Mouse (Mus musculus): ENCODE results near the gene Uqcc2. TPM values are rescaled to one million over a fixed set of nuclear protein-coding genes. Genes with fewer than 3 reads are reported as not detected.

Gene Uqcc2
- polyA plus RNA-seq, 1 experiment: 218 TPM

- no peaks in the 10 kb centered on the region for H3K27me3 ChIP-seq (replicated peaks; ENCODE audit: control insufficient read depth, insufficient read depth, low read length)
- TF ChIP-seq CTCF (conservative IDR thresholded peaks at IDR 0.05; ENCODE audit: insufficient read depth, insufficient read length, low read depth, low read length) (no peak), POLR2A (IDR thresholded peaks at IDR 0.05; ENCODE audit: low read depth, low read length) (no peak)
- H3K4me1 ChIP-seq (ENCODE audit: control insufficient read depth, insufficient read depth, low read length): no peaks in the 10 kb centered on the region
- H3K27ac ChIP-seq (ENCODE audit: insufficient read depth, low read depth, low read length): no peak overlapping the region
- no peak for DNase-seq
- H3K36me3 ChIP-seq (ENCODE audit: control insufficient read depth, insufficient read depth, low read length): no peaks in the 10 kb centered on the region
- WGBS: 71% methylated on average over 8 of the region's 8 CpGs
- H3K4me3 ChIP-seq (ENCODE audit: insufficient read depth, low read depth, low read length): no peak overlapping the region
These were observed 50.9 kb downstream of the Uqcc2 start for GRCm38 (mm10) chr17:27082796-27083195.

GRCm38 (mm10) chr17:27081868-27082267 is 51.8 kb downstream of the Uqcc2 start:
- DNase-seq: no peak
- no peaks in the 10 kb centered on the region for H3K4me1 ChIP-seq (ENCODE audit: control insufficient read depth, insufficient read depth, low read length)
- 70% methylated on average over 5 of the region's 5 CpGs for WGBS
- TF ChIP-seq CTCF (conservative IDR thresholded peaks at IDR 0.05; ENCODE audit: insufficient read depth, insufficient read length, low read depth, low read length) (no peak), POLR2A (IDR thresholded peaks at IDR 0.05; ENCODE audit: low read depth, low read length) (no peak)
- no peaks in the 10 kb centered on the region for H3K27me3 ChIP-seq (replicated peaks; ENCODE audit: control insufficient read depth, insufficient read depth, low read length)
- no peak overlapping the region for H3K27ac ChIP-seq (ENCODE audit: insufficient read depth, low read depth, low read length)
- H3K36me3 ChIP-seq (ENCODE audit: control insufficient read depth, insufficient read depth, low read length): no peaks in the 10 kb centered on the region
- no peak overlapping the region for H3K4me3 ChIP-seq (ENCODE audit: insufficient read depth, low read depth, low read length)

GRCm38 (mm10) chr17:27078499-27078898 is 55.2 kb downstream of the Uqcc2 start:
- Histone ChIP-seq H3K36me3 (ENCODE audit: control insufficient read depth, insufficient read depth, low read length) (no peaks in the 10 kb centered on the region), H3K4me3 (ENCODE audit: insufficient read depth, low read depth, low read length) (no peak overlapping the region), H3K27me3 (replicated peaks; ENCODE audit: control insufficient read depth, insufficient read depth, low read length) (no peaks in the 10 kb centered on the region), H3K27ac (ENCODE audit: insufficient read depth, low read depth, low read length) (no peak overlapping the region), H3K4me1 (ENCODE audit: control insufficient read depth, insufficient read depth, low read length) (no peaks in the 10 kb centered on the region)
- TF ChIP-seq POLR2A (IDR thresholded peaks at IDR 0.05; ENCODE audit: low read depth, low read length): no peak
- no peak for TF ChIP-seq CTCF (conservative IDR thresholded peaks at IDR 0.05; ENCODE audit: insufficient read depth, insufficient read length, low read depth, low read length)
- no peak for DNase-seq
- WGBS: 76% methylated on average over 6 of the region's 6 CpGs

- 85% methylated on average over 6 of the region's 6 CpGs for WGBS
- H3K4me1 ChIP-seq (ENCODE audit: control insufficient read depth, insufficient read depth, low read length): no peaks in the 10 kb centered on the region
- no peak overlapping the region for H3K4me3 ChIP-seq (ENCODE audit: insufficient read depth, low read depth, low read length)
- no peak for DNase-seq
- no peaks in the 10 kb centered on the region for H3K36me3 ChIP-seq (ENCODE audit: control insufficient read depth, insufficient read depth, low read length)
- H3K27me3 ChIP-seq (replicated peaks; ENCODE audit: control insufficient read depth, insufficient read depth, low read length): no peaks in the 10 kb centered on the region
- TF ChIP-seq CTCF (conservative IDR thresholded peaks at IDR 0.05; ENCODE audit: insufficient read depth, insufficient read length, low read depth, low read length) (0 out of 2 replicates have a peak, but pooled peaks have one; percentile 26), POLR2A (IDR thresholded peaks at IDR 0.05; ENCODE audit: low read depth, low read length) (no peak)
- H3K27ac ChIP-seq (ENCODE audit: insufficient read depth, low read depth, low read length): no peak overlapping the region
These were observed 55.8 kb downstream of the Uqcc2 start for GRCm38 (mm10) chr17:27077920-27078319.

- Histone ChIP-seq H3K27me3 (replicated peaks; ENCODE audit: control insufficient read depth, insufficient read depth, low read length) (no peaks in the 10 kb centered on the region), H3K36me3 (ENCODE audit: control insufficient read depth, insufficient read depth, low read length) (no peaks in the 10 kb centered on the region), H3K4me1 (ENCODE audit: control insufficient read depth, insufficient read depth, low read length) (no peaks in the 10 kb centered on the region), H3K4me3 (ENCODE audit: insufficient read depth, low read depth, low read length) (no peak overlapping the region), H3K27ac (ENCODE audit: insufficient read depth, low read depth, low read length) (no peak overlapping the region)
- 97% methylated on average over 7 of the region's 7 CpGs for WGBS
- DNase-seq: no peak
- no peak for TF ChIP-seq POLR2A (IDR thresholded peaks at IDR 0.05; ENCODE audit: low read depth, low read length)
- TF ChIP-seq CTCF (conservative IDR thresholded peaks at IDR 0.05; ENCODE audit: insufficient read depth, insufficient read length, low read depth, low read length): peak; percentile 29
These were observed 56.6 kb downstream of the Uqcc2 start for GRCm38 (mm10) chr17:27077133-27077532.

- Histone ChIP-seq H3K4me3 (ENCODE audit: insufficient read depth, low read depth, low read length) (no peak overlapping the region), H3K36me3 (ENCODE audit: control insufficient read depth, insufficient read depth, low read length) (no peaks in the 10 kb centered on the region), H3K4me1 (ENCODE audit: control insufficient read depth, insufficient read depth, low read length) (no peaks in the 10 kb centered on the region), H3K27ac (ENCODE audit: insufficient read depth, low read depth, low read length) (no peak overlapping the region), H3K27me3 (replicated peaks; ENCODE audit: control insufficient read depth, insufficient read depth, low read length) (no peaks in the 10 kb centered on the region)
- WGBS: 73% methylated on average over 17 of the region's 17 CpGs
- TF ChIP-seq CTCF (conservative IDR thresholded peaks at IDR 0.05; ENCODE audit: insufficient read depth, insufficient read length, low read depth, low read length) (no peak), POLR2A (IDR thresholded peaks at IDR 0.05; ENCODE audit: low read depth, low read length) (no peak)
- DNase-seq: no peak
These were observed 58.6 kb downstream of the Uqcc2 start for GRCm38 (mm10) chr17:27074849-27075745.

GRCm38 (mm10) chr17:27074236-27074635 is 59.5 kb downstream of the Uqcc2 start:
- no peak for DNase-seq
- H3K36me3 ChIP-seq (ENCODE audit: control insufficient read depth, insufficient read depth, low read length): no peaks in the 10 kb centered on the region
- no peaks in the 10 kb centered on the region for H3K4me1 ChIP-seq (ENCODE audit: control insufficient read depth, insufficient read depth, low read length)
- WGBS: 36% methylated on average over 6 of the region's 6 CpGs
- TF ChIP-seq CTCF (conservative IDR thresholded peaks at IDR 0.05; ENCODE audit: insufficient read depth, insufficient read length, low read depth, low read length): no peak
- TF ChIP-seq POLR2A (IDR thresholded peaks at IDR 0.05; ENCODE audit: low read depth, low read length): no peak
- no peak overlapping the region for H3K27ac ChIP-seq (ENCODE audit: insufficient read depth, low read depth, low read length)
- no peaks in the 10 kb centered on the region for H3K27me3 ChIP-seq (replicated peaks; ENCODE audit: control insufficient read depth, insufficient read depth, low read length)
- no peak overlapping the region for H3K4me3 ChIP-seq (ENCODE audit: insufficient read depth, low read depth, low read length)
